ENCODE assay signal across 15 mouse cellular contexts in genomic region chr8:84778638-84779380, GRCm38 (mm10). TPM values are rescaled to one million over a fixed set of nuclear protein-coding genes. Genes with fewer than 3 reads are reported as not detected.
DNase-seq lines count a peak whose midpoint lies in the region; ATAC-seq and TF ChIP-seq lines count a peak whose summit lies in the region.
"Had no signal": no experiment of that assay in that cellular context is flagged by ENCODE, and none has a peak within 500 bp of the region (broad histone marks: within the 10 kb centered on the region; RNA-seq: fewer than 3 reads in every experiment).

No protein-coding gene starts in this region.

- H3K9ac ChIP-seq in forebrain, embryonic 12.5 days, result no peak overlapping the region; the same call in 1 of the 2 replicates
- H3K9ac ChIP-seq in hindbrain, postnatal 0 days (replicated peaks; ENCODE audit: low read length), result peak overlapping the region; percentile 51
- no peak overlapping the region for H3K9ac ChIP-seq in liver, postnatal 0 days (replicated peaks)

- H3K36me3 ChIP-seq in forebrain, embryonic 12.5 days (replicated peaks), result no peaks in the 10 kb centered on the region
- H3K36me3 ChIP-seq in forebrain, embryonic 10.5 days (replicated peaks), result no peaks in the 10 kb centered on the region
- H3K36me3 ChIP-seq in hindbrain, postnatal 0 days (ENCODE audit: insufficient read depth, low read length), result no peaks in the 10 kb centered on the region
- no peaks in the 10 kb centered on the region for H3K36me3 ChIP-seq in liver, postnatal 0 days (replicated peaks; ENCODE audit: insufficient read depth, low read length)
- H3K36me3 ChIP-seq: heart, embryonic 10.5 days had no signal

- DNase-seq in forebrain, embryonic 10.5 days (ENCODE audit: extremely low spot score, low spot score), result no peak
- peak; percentile 37 for DNase-seq in 3134 (ENCODE audit: extremely low read depth, insufficient read length, low spot score)
- peak; percentile 69 for DNase-seq in hindbrain, postnatal 0 days (ENCODE audit: low spot score)
- DNase-seq in liver, postnatal 0 days, result no peak
- no peak for DNase-seq in adrenal gland, postnatal 4 days (ENCODE audit: low spot score in 2 of 2)
- no peak for DNase-seq in adrenal gland, adult (ENCODE audit: inconsistent age in 2 of 2, low spot score in 1 of 2)
- DNase-seq: layer of hippocampus, adult 9-11 months; right cerebral cortex, postnatal 14 days; thymus, adult 2 months had no signal

- no peak for TF ChIP-seq POLR2A in cortical plate, adult 2 months (IDR thresholded peaks at IDR 0.05; ENCODE audit: extremely low read depth, insufficient read depth, low read length)

- no peak for TF ChIP-seq CTCF in cortical plate, adult 2 months (IDR thresholded peaks at IDR 0.05; ENCODE audit: extremely low read depth, insufficient read depth, low read length)
- no peak for TF ChIP-seq CTCF in hindbrain, postnatal 0 days (IDR thresholded peaks at IDR 0.05; ENCODE audit: low read depth)
- no peak for TF ChIP-seq CTCF in liver, postnatal 0 days (IDR thresholded peaks at IDR 0.05; ENCODE audit: low read depth)

- TF ChIP-seq EP300 in liver, postnatal 0 days (IDR thresholded peaks at IDR 0.05; ENCODE audit: low read depth), result no peak

- H3K27me3 ChIP-seq in forebrain, embryonic 12.5 days, result peaks cover 100% of the 10 kb centered on the region
- peaks cover 100% of the 10 kb centered on the region for H3K27me3 ChIP-seq in forebrain, embryonic 10.5 days (ENCODE audit: poor library complexity, severe bottlenecking)
- H3K27me3 ChIP-seq in hindbrain, postnatal 0 days (ENCODE audit: insufficient read depth, low read length), result peaks cover 10% of the 10 kb centered on the region
- peaks cover 82% of the 10 kb centered on the region for H3K27me3 ChIP-seq in liver, postnatal 0 days (ENCODE audit: insufficient read depth, low read length)

- no peaks in the 10 kb centered on the region for H3K9me3 ChIP-seq in forebrain, embryonic 12.5 days
- H3K9me3 ChIP-seq in forebrain, embryonic 10.5 days, result no peaks in the 10 kb centered on the region
- no peaks in the 10 kb centered on the region for H3K9me3 ChIP-seq in hindbrain, postnatal 0 days (ENCODE audit: low read length)
- H3K9me3 ChIP-seq in liver, postnatal 0 days (ENCODE audit: low read length), result no peaks in the 10 kb centered on the region
- H3K9me3 ChIP-seq: heart, embryonic 10.5 days had no signal

- no peak for ATAC-seq in forebrain, embryonic 12.5 days (ENCODE audit: low FRiP score)
- ATAC-seq in hindbrain, postnatal 0 days, result no peak
- no peak for ATAC-seq in liver, postnatal 0 days
- ATAC-seq: CD4-positive, CD25-positive, alpha-beta regulatory T cell, adult 4 months; intestine, postnatal 0 days had no signal

- H3K27ac ChIP-seq in forebrain, embryonic 12.5 days, result peak overlapping the region; percentile 77; the same call in 1 of the 2 replicates
- no peak overlapping the region for H3K27ac ChIP-seq in forebrain, embryonic 10.5 days
- peak overlapping the region; percentile 95 for H3K27ac ChIP-seq in cortical plate, adult 2 months (ENCODE audit: insufficient read depth, low read length)
- peak overlapping the region; percentile 90 for H3K27ac ChIP-seq in hindbrain, postnatal 0 days
- H3K27ac ChIP-seq in liver, postnatal 0 days (ENCODE audit: low read depth), result no peak overlapping the region
- H3K27ac ChIP-seq: heart, embryonic 10.5 days had no signal

- peak overlapping the region; percentile 38; the same call in 1 of the 2 replicates for H3K4me2 ChIP-seq in forebrain, embryonic 12.5 days
- H3K4me2 ChIP-seq in hindbrain, postnatal 0 days (ENCODE audit: low read depth, low read length), result peak overlapping the region; percentile 37
- H3K4me2 ChIP-seq in liver, postnatal 0 days (ENCODE audit: low read depth, low read length), result no peak overlapping the region

- peaks cover 52% of the 10 kb centered on the region for H3K4me1 ChIP-seq in forebrain, embryonic 12.5 days
- H3K4me1 ChIP-seq in forebrain, embryonic 10.5 days, result peaks cover 60% of the 10 kb centered on the region
- H3K4me1 ChIP-seq in cortical plate, adult 2 months (ENCODE audit: control insufficient read depth, insufficient read depth, low read length), result peaks cover 20% of the 10 kb centered on the region
- H3K4me1 ChIP-seq in hindbrain, postnatal 0 days (ENCODE audit: insufficient read depth, low read length), result peaks cover 34% of the 10 kb centered on the region
- H3K4me1 ChIP-seq in liver, postnatal 0 days (ENCODE audit: insufficient read depth), result peaks cover 3% of the 10 kb centered on the region

- no peak overlapping the region for H3K4me3 ChIP-seq in forebrain, embryonic 12.5 days (replicated peaks)
- no peak overlapping the region for H3K4me3 ChIP-seq in forebrain, embryonic 10.5 days
- H3K4me3 ChIP-seq in cortical plate, adult 2 months (ENCODE audit: insufficient read depth, low read length), result no peak overlapping the region; the same call in 1 of the 2 replicates
- no peak overlapping the region for H3K4me3 ChIP-seq in hindbrain, postnatal 0 days (ENCODE audit: low read length)
- H3K4me3 ChIP-seq in liver, postnatal 0 days (ENCODE audit: low read depth, low read length), result no peak overlapping the region
- H3K4me3 ChIP-seq: myocyte had no signal

- 4% methylated on average over 11 of the region's 11 CpGs for WGBS in forebrain, embryonic 12.5 days
- WGBS in forebrain, embryonic 10.5 days, result 2% methylated on average over 11 of the region's 11 CpGs
- WGBS in hindbrain, postnatal 0 days, result 11% methylated on average over 11 of the region's 11 CpGs
- 57% methylated on average over 11 of the region's 11 CpGs for whole genome bisulfite sequencing in liver, postnatal 0 days (ENCODE audit: insufficient replicate concordance)

RNA-seq across cellular contexts. Expression of gene Nfix, which starts 21.3 kb away (rescaled TPM):
- 31.9 and 33.2 TPM in 2 replicates for polyA plus RNA-seq in forebrain, embryonic 12.5 days (2016; fragmentation: Nextera tagmentation; extraction: Ambion mirVana)
- 0.46 and 1.8 TPM in 2 replicates for polyA plus RNA-seq in forebrain, embryonic 10.5 days (2016; fragmentation: Nextera tagmentation; extraction: Ambion mirVana)
- polyA plus RNA-seq in cortical plate, adult 2 months (2012; rRNA removed), result 82.8 and 89.1 TPM in 2 replicates
- 90.4 and 92.5 TPM in 2 replicates for total RNA-seq in hindbrain, postnatal 0 days (2014; rRNA removed)
- 123 and 126 TPM in 2 replicates for polyA plus RNA-seq in hindbrain, postnatal 0 days (2015; fragmentation: Nextera tagmentation; extraction: Ambion mirVana)
- polyA plus RNA-seq in liver, postnatal 0 days (2015; fragmentation: Nextera tagmentation; extraction: Ambion mirVana), result 4.7 and 5.4 TPM in 2 replicates
- 100 to 1,000 TPM; 134 to 137 TPM for total RNA-seq in adrenal gland, postnatal 4 days (2021)

RNA-seq across cellular contexts. Expression of gene Dand5, which starts 43.8 kb away (rescaled TPM):
- polyA plus RNA-seq in forebrain, embryonic 12.5 days (2016; fragmentation: Nextera tagmentation; extraction: Ambion mirVana), result 5.3 and 5.6 TPM in 2 replicates
- polyA plus RNA-seq in forebrain, embryonic 10.5 days (2016; fragmentation: Nextera tagmentation; extraction: Ambion mirVana), result 2.9 and 3.5 TPM in 2 replicates
- 14.9 and 16.0 TPM in 2 replicates for polyA plus RNA-seq in cortical plate, adult 2 months (2012; rRNA removed)
- 6.6 and 7.2 TPM in 2 replicates for total RNA-seq in hindbrain, postnatal 0 days (2014; rRNA removed)
- 12.3 and 12.5 TPM in 2 replicates for polyA plus RNA-seq in hindbrain, postnatal 0 days (2015; fragmentation: Nextera tagmentation; extraction: Ambion mirVana)
- polyA plus RNA-seq in liver, postnatal 0 days (2015; fragmentation: Nextera tagmentation; extraction: Ambion mirVana), result 2.4 and 2.5 TPM in 2 replicates
- 1 to 10 TPM; 5.7 to 6.7 TPM for total RNA-seq in adrenal gland, postnatal 4 days (2021)

RNA-seq across cellular contexts. Expression of gene Gadd45gip1, which starts 52.5 kb away (rescaled TPM):
- polyA plus RNA-seq in forebrain, embryonic 12.5 days (2016; fragmentation: Nextera tagmentation; extraction: Ambion mirVana), result 43.0 and 44.8 TPM in 2 replicates
- polyA plus RNA-seq in forebrain, embryonic 10.5 days (2016; fragmentation: Nextera tagmentation; extraction: Ambion mirVana), result 49.1 and 49.6 TPM in 2 replicates
- polyA plus RNA-seq in cortical plate, adult 2 months (2012; rRNA removed), result 26.0 and 31.2 TPM in 2 replicates
- total RNA-seq in hindbrain, postnatal 0 days (2014; rRNA removed), result 33.0 and 34.1 TPM in 2 replicates
- polyA plus RNA-seq in hindbrain, postnatal 0 days (2015; fragmentation: Nextera tagmentation; extraction: Ambion mirVana), result 43.4 and 45.3 TPM in 2 replicates
- polyA plus RNA-seq in liver, postnatal 0 days (2015; fragmentation: Nextera tagmentation; extraction: Ambion mirVana), result 31.9 and 34.9 TPM in 2 replicates
- total RNA-seq in adrenal gland, postnatal 4 days (2021), result 10 to 100 TPM; 46.9 to 48.0 TPM

RNA-seq across cellular contexts. Expression of gene G430095P16Rik, which starts 56.0 kb away (rescaled TPM):
- 2.2 and 3.5 TPM in 2 replicates for polyA plus RNA-seq in forebrain, embryonic 12.5 days (2016; fragmentation: Nextera tagmentation; extraction: Ambion mirVana)
- 1.3 and 2.1 TPM in 2 replicates for polyA plus RNA-seq in forebrain, embryonic 10.5 days (2016; fragmentation: Nextera tagmentation; extraction: Ambion mirVana)
- 0.30 and 0.42 TPM in 2 replicates for polyA plus RNA-seq in cortical plate, adult 2 months (2012; rRNA removed)
- total RNA-seq in hindbrain, postnatal 0 days (2014; rRNA removed), result 1.2 TPM in 1 of 2 replicates, not detected in the other
- 1.1 and 1.7 TPM in 2 replicates for polyA plus RNA-seq in hindbrain, postnatal 0 days (2015; fragmentation: Nextera tagmentation; extraction: Ambion mirVana)
- polyA plus RNA-seq in liver, postnatal 0 days (2015; fragmentation: Nextera tagmentation; extraction: Ambion mirVana), result 4.8 and 6.3 TPM in 2 replicates
- total RNA-seq in adrenal gland, postnatal 4 days (2021), result 1 to 10 TPM; 1.2 TPM

Comparison
In these comparisons a context has a peak if more than half of its experiments do, and no peak if none do; other contexts are left out.
1. H3K27ac ChIP-seq: peak in forebrain, embryonic 12.5 days (single experiment), cortical plate, adult 2 months (single experiment) and hindbrain, postnatal 0 days (single experiment); none in forebrain, embryonic 10.5 days (single experiment) and liver, postnatal 0 days (single experiment).
2. DNase-seq: peak in 3134 (single experiment) and hindbrain, postnatal 0 days (single experiment); none in forebrain, embryonic 10.5 days (single experiment), liver, postnatal 0 days (single experiment), adrenal gland, postnatal 4 days (0 of 2) and adrenal gland, adult (0 of 2).